Mouse (Mus musculus) heart, embryonic 13.5 days (tissue): ENCODE results near the gene Elavl1. TPM values are rescaled to one million over a fixed set of nuclear protein-coding genes. Genes with fewer than 3 reads are reported as not detected.
A peak's percentile ranks its signal among the peaks of the same experiment; 100 is the strongest.

Experiments used
- ATAC-seq: fragments of 200-750 bp; cut with Nextera tagmentation; 2 replicates; pipeline ENCODE4 v1.8.0; 2017; ENCODE audit warnings: moderate TSS enrichment; ENCODE audit not compliant: insufficient number of reproducible peaks, low FRiP score, low TSS enrichment; ENCODE audit errors: extremely low read depth
- H3K27ac ChIP-seq: fragments of 300-500 bp; sonication (generic); replicated peaks from 2 replicates; pipeline ENCODE4 v1.5.1; 2015; ENCODE audit warnings: moderate library complexity, mild to moderate bottlenecking, inconsistent platforms
- H3K27me3 ChIP-seq: fragments of 300-500 bp; sonication (generic); replicated peaks from 2 replicates; pipeline ENCODE4 v1.6.1; 2015; ENCODE audit warnings: mild to moderate bottlenecking, inconsistent platforms
- H3K36me3 ChIP-seq: fragments of 300-500 bp; sonication (generic); 2 replicates; pipeline ENCODE4 v1.6.1; 2015; ENCODE audit warnings: mild to moderate bottlenecking, inconsistent platforms
- H3K4me1 ChIP-seq: fragments of 300-500 bp; sonication (generic); 2 replicates; pipeline ENCODE4 v1.6.1; 2015; ENCODE audit warnings: inconsistent platforms
- H3K4me2 ChIP-seq: fragments of 300-500 bp; sonication (generic); 2 replicates; pipeline ENCODE4 v1.6.1; 2015; ENCODE audit warnings: inconsistent platforms, mild to moderate bottlenecking, moderate library complexity
- H3K4me3 ChIP-seq: fragments of 300-500 bp; sonication (generic); 2 replicates; pipeline ENCODE4 v1.5.1; 2015; ENCODE audit warnings: moderate library complexity, mild to moderate bottlenecking, inconsistent platforms
- H3K9ac ChIP-seq: fragments of 300-500 bp; sonication (generic); 2 replicates; pipeline ENCODE4 v1.6.1; 2015; ENCODE audit warnings: inconsistent platforms, mild to moderate bottlenecking, moderate library complexity
- H3K9me3 ChIP-seq: fragments of 300-500 bp; sonication (generic); 2 replicates; pipeline ENCODE4 v1.6.1; 2016; ENCODE audit warnings: inconsistent platforms
- WGBS: fragments of 180-500 bp; shearing (Covaris S2); methylation state at CpG from one replicate; pipeline ENCODE4 v1.1.7; 2015; ENCODE audit warnings: mixed read lengths; 5-methylcytosine and 5-hydroxymethylcytosine counted together
- polyA plus RNA-seq: library from polyadenylated mRNA; unstranded; fragments of >200 nt; fragmentation: Nextera tagmentation; extraction: Ambion mirVana; gene quantifications from 2 replicates; pipeline ENCODE4 v1.2.1, GENCODE M21; 2015

Elavl1 gene
- polyA plus RNA-seq, 1 experiment from 2014 or later, result 162 TPM

DNA sequence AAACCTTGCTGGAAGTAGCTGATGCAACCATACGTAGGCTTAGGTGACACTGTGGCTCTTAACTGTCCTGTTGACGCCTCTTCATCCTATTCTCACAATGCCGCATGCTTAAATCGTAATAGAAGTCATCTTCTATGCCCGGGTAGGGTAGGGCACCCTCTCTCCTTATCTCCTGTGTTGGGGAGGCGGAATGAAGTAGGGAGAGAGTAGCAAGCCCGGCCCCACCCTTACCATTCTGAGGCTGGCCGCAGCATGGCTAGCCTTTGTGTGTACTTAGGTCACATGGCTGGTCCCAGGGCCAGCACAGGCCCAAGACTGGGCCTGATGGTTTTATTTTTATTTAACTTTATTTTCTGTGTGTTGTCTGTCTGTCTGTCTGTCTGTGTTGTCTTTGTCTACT, 78.0 kb downstream of the Elavl1 start:
- Histone ChIP-seq H3K4me1 (peaks cover 27% of the 10 kb centered on the region), H3K9me3 (no peaks in the 10 kb centered on the region), H3K27ac (no peak overlapping the region), H3K4me2 (no peak overlapping the region), H3K36me3 (peaks cover 72% of the 10 kb centered on the region), H3K4me3 (no peak overlapping the region), H3K9ac (no peak overlapping the region; the same call in 1 of the 2 replicates), H3K27me3 (no peaks in the 10 kb centered on the region)
- 85% methylated on average over 8 of the region's 8 CpGs for WGBS
- no peak for ATAC-seq

- Histone ChIP-seq H3K27me3 (no peaks in the 10 kb centered on the region), H3K27ac (no peak overlapping the region), H3K9me3 (no peaks in the 10 kb centered on the region), H3K9ac (no peak overlapping the region), H3K4me3 (no peak overlapping the region), H3K4me2 (no peak overlapping the region), H3K36me3 (peaks cover 87% of the 10 kb centered on the region), H3K4me1 (peaks cover 38% of the 10 kb centered on the region)
- no peak for ATAC-seq
- 89% methylated on average over 12 of the region's 13 CpGs for WGBS
Measured at GRCm38 (mm10) chr8:4245737-4246136, 79.5 kb downstream of the Elavl1 start.

GRCm38 (mm10) chr8:4245061-4245460, 80.2 kb downstream of the Elavl1 start:
- WGBS, result 91% methylated on average over 5 of the region's 5 CpGs
- Histone ChIP-seq H3K36me3 (peaks cover 87% of the 10 kb centered on the region), H3K4me3 (no peak overlapping the region), H3K27me3 (no peaks in the 10 kb centered on the region), H3K9ac (no peak overlapping the region), H3K4me1 (peaks cover 38% of the 10 kb centered on the region), H3K4me2 (no peak overlapping the region), H3K27ac (no peak overlapping the region), H3K9me3 (no peaks in the 10 kb centered on the region)
- ATAC-seq, result no peak

GRCm38 (mm10) chr8:4239193-4239890, 85.9 kb downstream of the Elavl1 start:
- 12% methylated on average over 19 of the region's 19 CpGs for WGBS
- no peak for ATAC-seq
- Histone ChIP-seq H3K27me3 (peaks cover 14% of the 10 kb centered on the region; the same call in 1 of the 2 replicates), H3K9me3 (no peaks in the 10 kb centered on the region), H3K27ac (peak overlapping the region; percentile 98), H3K4me2 (peak overlapping the region; percentile 85), H3K4me3 (peak overlapping the region; percentile 81), H3K9ac (peak overlapping the region; percentile 90), H3K4me1 (peaks cover 38% of the 10 kb centered on the region), H3K36me3 (peaks cover 40% of the 10 kb centered on the region)

- H3K9ac ChIP-seq, result peak within 1 kb of the TSS; percentile 90
- peak; percentile 85 for ATAC-seq
- H3K27me3 ChIP-seq, result peaks cover 17% of the 10 kb centered on the region; the same call in 1 of the 2 replicates
- peaks cover 32% of the 10 kb centered on the region for H3K36me3 ChIP-seq
- peak within 1 kb of the TSS; percentile 85 for H3K4me2 ChIP-seq
- peaks cover 38% of the 10 kb centered on the region for H3K4me1 ChIP-seq
- WGBS, result under 1% methylated on average over 65 of the region's 71 CpGs
- peak within 1 kb of the TSS; percentile 98 for H3K27ac ChIP-seq
- H3K4me3 ChIP-seq, result peak within 1 kb of the TSS; percentile 81
- H3K9me3 ChIP-seq, result no peaks in the 10 kb centered on the region
Measured at GRCm38 (mm10) chr8:4238434-4239192, 86.6 kb downstream of the Elavl1 start, which contains the start of the genes Map2k7 and Gm49320. TSS of gene Map2k7 (plus strand) at chr8:4238740. TSS of gene Gm49320 (plus strand) at chr8:4238865.

DNA sequence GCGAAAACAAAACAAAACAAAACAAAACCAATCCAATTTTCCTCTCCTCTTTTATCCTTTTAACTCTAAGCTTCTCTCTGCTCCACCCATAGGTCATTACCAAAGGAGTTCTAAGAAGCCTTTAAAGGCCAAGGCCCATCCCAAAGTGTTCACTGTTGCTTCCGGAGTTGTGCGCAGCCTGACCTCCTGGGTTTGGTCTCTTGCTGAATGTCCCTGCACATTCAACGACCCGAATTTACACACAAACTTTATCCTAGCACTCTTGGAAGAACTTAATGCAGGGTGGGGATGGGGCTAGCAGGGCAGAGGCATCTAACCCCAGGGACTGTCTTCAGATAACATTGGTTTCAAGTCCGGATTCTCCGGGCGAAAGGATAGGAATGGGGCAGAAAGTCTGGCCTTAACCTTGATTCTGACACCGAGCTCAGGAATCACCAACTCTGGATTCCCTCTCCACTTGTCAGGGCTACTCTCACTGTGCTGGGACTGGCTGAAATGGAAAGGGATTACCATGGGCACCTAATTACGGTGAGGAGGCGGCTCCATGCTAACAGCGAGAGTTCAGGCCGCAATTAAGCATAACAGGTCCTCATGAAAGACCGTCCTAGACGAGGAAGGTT, 87.3 kb downstream of the Elavl1 start:
- Histone ChIP-seq H3K36me3 (peaks cover 25% of the 10 kb centered on the region), H3K4me1 (peaks cover 38% of the 10 kb centered on the region), H3K9ac (peak overlapping the region; percentile 89), H3K4me2 (peak overlapping the region; percentile 85), H3K9me3 (no peaks in the 10 kb centered on the region), H3K4me3 (peak overlapping the region; percentile 81), H3K27ac (peak overlapping the region; percentile 98), H3K27me3 (peaks cover 17% of the 10 kb centered on the region; the same call in 1 of the 2 replicates)
- no peak for ATAC-seq
- 17% methylated on average over 15 of the region's 15 CpGs for WGBS

Other genes starting within 250 kb of the Elavl1 start
- gene Cd209f, start 219.6 kb downstream of the Elavl1 start, polyA plus RNA-seq, result not detected in 2 replicates
- gene Cd209g, start 191.3 kb downstream of the Elavl1 start, polyA plus RNA-seq, result not detected in 2 replicates
- gene Evi5l, start 158.8 kb downstream of the Elavl1 start, polyA plus RNA-seq, result 14.3 and 15.3 TPM in 2 replicates
- gene Prr36, start 108.0 kb downstream of the Elavl1 start, polyA plus RNA-seq, result 0.72 and 0.87 TPM in 2 replicates
- 0.06 TPM in 1 of 2 replicates, not detected in the other for gene Lrrc8e, start 98.6 kb downstream of the Elavl1 start, polyA plus RNA-seq
- gene Map2k7, start 86.7 kb downstream of the Elavl1 start, polyA plus RNA-seq, result 18.8 and 22.8 TPM in 2 replicates
- gene Gm49320, start 86.5 kb downstream of the Elavl1 start, polyA plus RNA-seq, result 0.52 TPM in 1 of 2 replicates, not detected in the other
- gene Tgfbr3l, start 77.2 kb downstream of the Elavl1 start, polyA plus RNA-seq, result 2.2 and 2.5 TPM in 2 replicates
- gene Snapc2, start 72.3 kb downstream of the Elavl1 start, polyA plus RNA-seq, result 39.5 and 42.8 TPM in 2 replicates
- 35.1 and 38.4 TPM in 2 replicates for gene Ctxn1, start 66.1 kb downstream of the Elavl1 start, polyA plus RNA-seq
- 54.4 and 54.9 TPM in 2 replicates for gene Timm44, start 49.5 kb downstream of the Elavl1 start, polyA plus RNA-seq
- gene Ccl25, start 203 bp downstream of the Elavl1 start, polyA plus RNA-seq, result 11.5 and 14.6 TPM in 2 replicates
- 37.3 and 39.9 TPM in 2 replicates for gene Cers4, start 167.6 kb upstream of the Elavl1 start, polyA plus RNA-seq